Mouse (Mus musculus): ENCODE measurements at regions not wholly inside any gene's neighbourhood (a gene's known extent, or its start where the extent isn't known, plus 50 kb on each side); places are given as distances from the start of the nearest gene placed in this dataset.
A peak's percentile ranks its signal among the peaks of the same experiment; 100 is the strongest.
"Not testable (repeated sequence)": the region's sequence is repeated elsewhere in the genome, so short reads cannot be mapped to it uniquely, and the experiment has no call there.

DNA sequence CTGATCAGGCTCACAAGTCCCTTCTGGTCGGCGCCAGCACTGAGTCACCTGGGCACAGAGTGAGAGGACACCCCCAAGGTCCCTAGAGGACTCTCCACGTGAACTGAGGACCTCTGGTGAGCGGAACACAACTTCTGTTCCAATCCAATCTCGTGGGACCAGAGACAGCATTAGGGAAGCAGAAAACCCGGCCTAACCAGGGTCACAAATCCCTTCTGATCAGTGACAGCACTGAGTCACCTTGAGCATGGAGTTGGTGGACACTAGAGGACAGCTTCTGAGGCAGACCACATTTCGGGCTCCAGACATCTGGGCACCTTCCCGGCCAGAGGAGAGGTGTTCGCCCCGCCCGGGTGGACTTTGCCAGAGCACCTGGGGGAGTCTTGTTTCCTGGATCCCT, 412.3 kb upstream of the Arid1b start:
- no peak for DNase-seq

DNA sequence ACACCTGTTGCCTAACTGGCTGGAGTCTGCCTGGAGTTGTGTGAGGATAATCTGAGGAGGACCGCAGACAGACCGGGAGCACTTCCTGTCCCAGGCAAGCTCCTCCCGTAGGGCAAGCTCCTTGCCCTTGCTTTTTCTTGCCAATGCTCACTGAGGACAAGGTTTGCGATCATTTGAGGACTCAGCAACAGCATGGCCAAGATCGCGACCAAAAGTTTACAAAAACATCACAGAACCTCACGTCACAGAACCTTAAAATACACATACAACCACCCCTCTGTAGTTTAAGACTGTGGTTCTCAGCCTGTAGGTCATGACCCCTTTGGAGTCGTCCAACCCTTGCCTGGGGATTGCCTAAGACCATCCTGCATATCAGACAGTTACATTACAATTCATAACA, 383.7 kb upstream of the Arid1b start:
- DNase-seq = peak; percentile 29 to 32

DNA sequence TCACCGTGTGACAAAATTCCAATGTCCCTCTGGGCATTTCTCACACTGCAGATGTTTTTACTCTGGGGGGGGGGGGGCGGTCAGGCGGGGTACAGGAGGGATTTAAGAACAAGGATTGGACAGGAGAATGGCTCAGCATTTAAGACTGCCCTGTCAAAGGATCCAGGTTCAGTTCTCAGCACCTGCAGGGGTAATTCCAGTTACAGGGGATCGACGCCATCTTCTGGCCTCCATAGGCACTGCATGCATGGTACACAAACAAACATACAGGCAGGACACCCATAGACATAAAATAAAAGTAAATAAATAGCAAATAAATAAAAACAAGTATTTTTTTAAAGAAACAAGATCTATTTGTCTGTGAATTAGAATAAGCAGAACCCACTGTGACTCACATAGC, 383.1 kb upstream of the Arid1b start:
- peak in 1 of 2 experiments; percentile 18 for DNase-seq

DNA sequence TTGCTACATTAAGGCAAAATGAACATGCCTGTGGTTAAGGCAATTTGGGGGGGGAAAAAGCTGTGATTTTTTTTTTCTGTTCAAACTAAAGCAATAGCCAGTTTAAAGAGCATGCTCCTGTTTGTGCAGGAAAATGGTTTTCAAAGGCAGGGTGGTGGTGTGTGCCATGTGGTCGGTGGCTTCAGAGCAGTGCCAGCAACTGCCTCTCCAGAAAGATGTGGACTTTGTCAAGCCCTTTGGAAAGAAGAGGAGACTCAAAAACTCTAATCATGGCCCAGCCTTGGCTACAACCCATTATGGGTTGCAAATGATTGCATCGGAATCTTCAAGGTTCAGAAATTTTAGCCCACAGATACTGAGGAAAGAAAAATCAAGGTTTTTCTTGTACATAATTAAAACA, 382.4 kb upstream of the Arid1b start:
- DNase-seq = no peak

DNA sequence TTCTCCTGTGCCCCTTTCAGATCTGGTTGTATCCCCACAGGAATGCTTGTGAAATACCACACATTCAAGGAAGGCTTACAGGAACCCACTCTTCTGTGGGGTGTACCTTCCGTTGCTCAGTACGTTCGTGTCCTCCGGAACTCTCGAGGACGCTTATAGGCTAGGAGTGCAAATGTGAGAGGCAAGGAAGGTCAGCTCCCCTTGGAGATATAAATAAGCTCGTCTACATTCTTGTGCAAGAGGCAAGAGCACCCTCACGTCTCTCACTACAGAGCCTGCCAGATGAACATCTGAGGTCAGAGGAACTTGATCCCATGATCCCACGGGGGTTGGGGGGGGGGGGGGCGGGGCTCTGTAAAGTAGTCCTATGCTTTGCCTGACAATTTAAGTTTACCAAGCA, 382.0 kb upstream of the Arid1b start:
- peak in 1 of 2 experiments; percentile 7 for DNase-seq

DNA sequence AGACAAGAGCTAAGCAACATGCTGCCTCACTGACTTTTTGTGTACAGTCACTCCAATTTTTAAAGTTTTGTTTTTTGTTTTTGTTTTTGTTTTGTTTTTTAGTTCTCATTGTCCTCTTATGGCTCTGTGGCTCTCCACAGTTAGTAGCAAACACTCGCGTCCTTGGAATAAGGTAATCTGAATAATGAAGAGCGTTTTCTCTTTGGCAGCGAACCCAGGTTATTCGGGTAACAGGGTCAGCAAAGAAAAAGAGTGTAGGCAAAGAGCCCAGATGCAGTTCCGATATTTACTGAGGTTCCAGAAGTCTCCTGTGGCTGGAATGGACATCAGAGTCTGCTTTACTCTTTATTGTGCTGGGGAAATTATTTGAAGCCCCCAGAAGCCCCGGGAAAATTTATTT, 381.4 kb upstream of the Arid1b start:
- no peak for DNase-seq

DNA sequence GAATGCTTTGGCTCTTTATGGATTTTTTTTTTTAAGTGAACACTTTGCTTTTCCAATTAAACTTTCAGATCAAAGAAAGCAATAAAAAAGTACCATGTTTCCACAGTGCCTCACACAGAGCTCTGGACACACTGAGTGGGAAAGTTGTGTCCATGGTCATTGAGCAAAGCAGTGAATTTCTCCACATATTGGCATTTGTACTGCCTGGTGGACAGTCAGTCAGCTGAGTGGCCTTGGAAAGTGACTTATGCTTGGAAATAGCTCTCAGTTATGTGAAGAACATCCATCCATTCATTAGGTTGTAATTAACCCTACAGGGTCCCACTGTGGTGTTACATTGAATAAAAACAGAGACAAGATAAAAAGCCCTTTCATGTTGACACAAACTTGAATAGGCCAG, 373.8 kb upstream of the Arid1b start:
- no peak for DNase-seq

DNA sequence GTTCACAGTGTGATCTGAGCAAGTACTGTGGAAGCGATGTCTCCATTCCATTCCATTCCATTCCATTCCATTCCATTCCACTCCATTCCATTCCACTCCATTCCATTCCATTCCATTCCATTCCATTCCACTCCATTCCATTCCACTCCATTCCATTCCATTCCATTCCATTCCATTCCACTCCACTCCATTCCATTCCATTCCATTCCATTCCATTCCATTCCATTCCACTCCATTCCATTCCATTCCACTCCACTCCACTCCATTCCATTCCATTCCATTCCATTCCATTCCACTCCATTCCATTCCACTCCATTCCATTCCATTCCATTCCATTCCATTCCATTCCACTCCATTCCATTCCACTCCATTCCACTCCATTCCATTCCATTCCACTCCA, 368.0 kb upstream of the Arid1b start:
- DNase-seq = not testable (repeated sequence)

DNA sequence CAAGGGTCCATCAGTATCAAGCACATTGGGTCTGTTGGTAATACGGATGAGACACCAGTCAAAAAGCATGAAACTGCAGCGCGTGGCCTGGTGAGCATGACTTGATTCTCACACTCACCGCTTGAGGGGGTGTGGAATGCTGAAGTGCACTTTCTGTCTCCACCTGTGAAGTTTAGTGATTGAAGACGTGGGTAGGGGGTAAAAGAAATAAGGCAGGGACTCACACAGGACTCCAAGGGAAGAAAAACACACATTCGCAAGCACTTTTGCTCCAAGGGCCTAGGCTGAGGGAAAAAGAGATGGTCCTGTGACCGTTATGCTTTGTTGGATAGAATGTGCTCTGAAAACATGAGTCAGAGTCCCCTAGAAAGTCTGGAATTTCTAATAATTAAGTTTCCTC, 366.6 kb upstream of the Arid1b start:
- DNase-seq = no peak

DNA sequence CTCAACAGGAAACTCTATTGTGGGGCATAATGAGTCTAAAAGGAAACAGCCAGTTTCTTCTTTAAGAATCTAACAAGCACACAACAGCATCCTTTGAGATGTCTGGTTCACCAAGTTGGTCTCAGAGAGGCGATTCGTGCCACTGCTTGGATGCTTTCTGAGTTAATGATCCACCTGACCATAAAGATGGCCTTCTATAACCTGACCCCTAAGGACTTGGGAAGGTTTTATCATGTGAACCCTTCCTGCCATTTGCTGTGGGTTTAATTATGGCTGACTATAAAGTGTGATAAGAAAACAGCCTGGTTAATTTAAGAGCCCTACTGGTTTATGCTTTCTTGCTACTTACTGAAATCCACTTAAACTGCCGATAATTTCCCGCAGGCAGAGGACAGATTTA, 363.0 kb upstream of the Arid1b start:
- DNase-seq = no peak

DNA sequence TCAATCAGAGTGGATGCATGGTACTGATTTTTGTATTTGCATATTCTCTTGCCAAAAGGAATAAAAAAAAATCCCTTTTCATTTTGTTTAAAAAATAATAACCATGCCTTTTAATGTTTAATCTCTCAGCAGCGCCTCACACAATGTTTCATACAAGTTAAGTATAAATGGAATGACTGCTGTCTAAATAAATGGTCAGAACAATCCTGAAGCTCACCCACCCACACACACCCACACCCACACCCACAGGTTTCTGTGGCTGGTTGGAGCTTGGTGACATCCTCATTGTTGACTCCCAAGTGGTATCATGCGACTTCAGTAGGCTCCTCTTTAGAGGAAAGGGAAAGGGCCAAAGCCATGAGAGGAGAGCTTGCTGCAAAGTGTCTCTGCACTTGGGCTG, 361.6 kb upstream of the Arid1b start:
- DNase-seq = no peak

DNA sequence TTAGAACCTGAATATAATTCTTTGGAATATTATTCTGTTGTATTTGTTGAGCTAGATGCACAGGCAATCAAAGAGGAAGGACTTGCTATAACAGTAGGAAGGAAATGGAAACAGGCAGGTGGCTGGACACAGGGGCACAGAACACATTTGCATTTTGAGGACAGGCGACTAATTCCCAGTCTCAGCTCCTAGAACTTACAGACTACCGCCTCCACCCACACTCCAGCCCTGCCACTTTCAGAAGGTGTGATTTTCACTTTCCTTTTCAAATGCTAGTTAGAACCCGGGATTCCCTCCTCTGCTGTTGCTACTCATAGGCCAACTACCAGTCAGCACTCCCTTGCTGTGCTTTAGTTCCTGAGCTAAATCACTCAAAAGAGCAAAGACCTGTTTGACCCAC, 360.4 kb upstream of the Arid1b start:
- DNase-seq = no peak

DNA sequence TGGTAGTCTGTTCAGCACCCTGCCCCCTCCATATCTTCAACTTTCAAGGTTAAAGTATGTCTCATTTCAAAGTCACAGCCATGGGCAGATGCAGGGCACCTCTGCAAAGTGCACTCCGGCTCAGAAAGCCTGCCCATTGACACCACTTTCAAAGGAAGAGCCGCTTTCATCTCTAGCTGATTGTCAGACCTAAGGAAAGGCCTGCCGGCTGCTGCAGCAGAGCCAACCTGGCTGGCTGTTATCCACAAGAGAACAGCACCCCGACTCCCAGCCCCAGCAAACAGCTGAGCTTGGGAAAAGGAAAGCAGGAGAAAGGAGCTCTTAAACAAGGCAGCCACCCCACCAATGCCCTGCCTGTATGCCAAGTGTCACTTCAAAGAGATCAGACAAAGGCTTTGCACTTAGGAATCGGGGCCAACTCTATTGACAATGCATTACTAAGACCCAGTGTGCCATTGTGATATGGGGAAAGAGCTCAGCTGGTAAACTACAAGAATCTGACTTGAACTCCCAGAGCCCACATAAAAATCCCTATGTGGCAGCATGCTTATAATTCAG, 357.3 kb upstream of the Arid1b start:
- DNase-seq = no peak

DNA sequence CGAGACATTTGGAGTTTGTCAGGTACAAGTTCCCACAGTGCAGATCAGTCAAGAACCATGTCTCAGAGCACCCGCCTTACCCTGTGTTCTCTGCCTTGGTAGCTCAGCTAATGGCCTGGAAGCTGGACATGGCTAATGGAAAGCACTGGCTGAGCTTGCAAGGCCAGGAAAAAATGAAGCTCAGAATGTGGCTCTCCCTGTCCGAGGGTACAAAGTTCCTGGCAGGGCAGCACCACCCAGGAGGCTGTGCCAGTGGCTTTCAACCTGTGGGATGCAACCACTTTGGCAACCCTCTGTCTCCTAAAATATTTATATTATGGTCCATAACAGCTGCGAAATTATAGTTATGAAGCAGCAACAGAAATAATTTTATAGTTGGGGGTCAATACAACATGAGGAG, 354.6 kb upstream of the Arid1b start:
- peak in 1 of 2 experiments; percentile 53 for DNase-seq

DNA sequence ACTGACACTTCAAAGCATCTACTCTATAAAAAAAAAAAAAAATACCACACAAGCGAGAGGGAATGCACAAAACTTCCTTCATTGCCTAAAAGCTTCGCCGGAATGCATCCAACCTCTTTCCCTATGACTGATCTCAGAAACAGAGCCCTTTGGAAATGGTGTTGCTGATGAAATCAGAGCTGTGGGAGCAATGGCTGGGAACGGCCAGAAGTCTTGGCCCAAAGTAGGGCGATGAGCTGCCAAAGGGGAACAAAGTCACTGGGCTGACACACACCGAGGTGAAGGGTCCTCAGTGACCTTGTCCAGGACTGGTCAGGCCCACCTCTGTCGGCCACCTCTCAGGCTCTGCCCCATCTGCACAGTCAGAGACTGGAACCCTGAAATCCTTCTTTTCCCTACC, 353.6 kb upstream of the Arid1b start:
- peak in 1 of 2 experiments; percentile 28 for DNase-seq

DNA sequence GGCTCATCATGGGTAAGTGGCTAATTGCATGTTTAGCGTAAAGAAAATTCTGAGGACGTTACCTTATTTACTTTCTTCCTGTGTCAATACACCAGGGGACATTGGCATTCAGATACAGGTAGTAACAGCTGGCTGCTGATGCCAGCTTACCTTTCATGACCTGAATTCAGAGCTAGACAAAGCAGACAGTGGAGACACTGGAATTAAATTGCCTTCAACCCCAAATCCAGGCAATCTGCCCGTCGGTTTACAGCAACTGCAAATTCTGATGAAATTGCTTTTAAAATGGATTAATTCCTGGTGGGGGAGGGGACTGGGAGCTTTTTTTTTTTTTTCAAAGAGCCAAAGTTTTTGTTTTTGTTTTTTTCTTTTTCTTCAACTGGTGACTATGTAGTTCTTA, 353.0 kb upstream of the Arid1b start:
- no peak for DNase-seq

DNA sequence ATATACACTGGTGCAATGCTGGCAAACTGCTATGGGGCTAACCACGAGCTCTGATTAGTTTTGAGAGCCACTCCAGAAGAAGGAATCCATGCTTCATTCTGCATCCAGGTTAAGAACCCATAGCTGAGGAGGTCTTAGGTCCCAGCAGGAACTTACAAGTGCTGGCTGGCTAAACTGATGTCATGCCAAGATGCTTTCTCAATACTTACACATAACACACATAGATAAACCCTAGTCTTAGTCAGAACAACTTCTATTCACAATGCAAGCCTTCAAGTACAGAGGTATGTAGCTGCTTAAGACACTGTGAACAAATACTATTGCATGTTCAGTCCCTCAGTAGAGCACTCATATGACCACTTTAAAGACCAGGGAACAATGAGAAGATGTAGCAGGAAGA, 352.1 kb upstream of the Arid1b start:
- DNase-seq = no peak

DNA sequence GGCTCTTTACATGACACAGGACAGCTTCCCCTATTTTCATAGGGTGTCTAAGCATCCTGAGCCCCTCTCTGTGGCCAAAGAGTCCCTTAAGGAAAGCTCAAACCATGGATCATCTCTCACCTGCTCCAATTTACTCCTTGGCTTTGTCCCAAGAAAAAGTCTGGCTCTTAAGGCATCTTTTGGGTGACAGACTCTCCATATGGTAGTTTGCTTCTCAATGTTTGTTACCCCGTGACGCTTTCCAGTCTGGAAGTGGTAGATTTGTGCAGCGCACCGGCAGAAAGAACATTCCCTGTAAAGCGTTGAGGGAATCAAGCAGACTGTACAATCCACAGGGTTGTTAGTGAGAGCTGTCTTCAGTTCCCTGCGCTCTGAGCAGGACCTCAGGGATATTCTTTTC, 350.8 kb upstream of the Arid1b start:
- DNase-seq = no peak

DNA sequence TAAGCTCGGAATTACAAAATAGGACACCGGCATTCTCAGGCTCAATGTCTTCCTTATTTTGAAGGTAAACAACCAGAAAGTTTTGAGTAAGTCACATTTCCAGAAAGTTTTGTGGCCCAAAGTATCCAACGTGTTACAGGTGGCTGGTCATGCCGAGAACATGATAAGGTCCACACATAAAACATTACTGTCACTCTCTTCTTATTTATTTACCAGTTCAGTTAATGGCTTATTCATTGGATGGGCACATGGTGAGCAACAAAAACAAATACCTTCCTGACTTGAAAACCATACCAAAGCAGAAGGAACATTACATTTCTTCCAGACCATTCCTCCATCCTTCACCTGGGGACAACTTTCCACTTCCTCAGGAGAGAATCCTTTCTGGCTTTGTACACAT, 345.5 kb upstream of the Arid1b start:
- DNase-seq = no peak

DNA sequence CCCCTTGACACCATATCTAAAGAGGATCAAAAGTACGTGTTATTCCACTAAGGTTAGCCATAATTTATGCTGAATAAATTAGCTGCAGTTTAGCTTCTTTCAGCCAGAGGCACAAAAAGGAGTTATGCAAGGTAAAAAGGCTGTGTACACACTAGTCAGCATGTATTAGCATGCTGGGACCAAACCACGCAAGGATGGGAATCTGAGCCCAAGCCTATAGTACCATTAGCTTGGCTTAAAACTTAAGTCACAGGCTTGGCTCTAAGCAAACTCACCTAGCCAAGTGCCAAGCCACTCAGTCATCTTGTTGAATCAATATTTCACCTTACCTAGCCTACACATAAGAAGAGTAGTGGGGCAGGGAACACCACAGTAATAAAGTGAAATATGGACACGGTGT, 339.9 kb upstream of the Arid1b start:
- DNase-seq = no peak

DNA sequence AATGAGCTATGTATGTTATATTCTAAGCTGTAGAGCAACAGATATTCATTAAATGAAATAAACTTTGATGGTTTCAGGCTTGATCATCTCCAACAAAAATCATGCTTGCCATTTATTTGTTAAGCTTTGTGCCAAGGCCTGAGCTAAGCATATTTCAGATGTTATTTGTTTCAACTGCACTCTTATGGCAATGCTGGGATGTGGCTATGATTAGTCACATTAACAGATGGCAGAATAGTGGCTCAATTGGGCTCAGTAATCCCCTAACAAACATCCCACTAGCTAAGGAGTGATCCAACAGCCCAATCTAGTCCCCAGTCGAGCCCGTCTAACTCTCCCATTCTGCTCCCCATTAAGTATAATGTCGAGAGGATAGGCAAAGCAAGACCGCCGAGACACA, 332.1 kb upstream of the Arid1b start:
- no peak for DNase-seq

DNA sequence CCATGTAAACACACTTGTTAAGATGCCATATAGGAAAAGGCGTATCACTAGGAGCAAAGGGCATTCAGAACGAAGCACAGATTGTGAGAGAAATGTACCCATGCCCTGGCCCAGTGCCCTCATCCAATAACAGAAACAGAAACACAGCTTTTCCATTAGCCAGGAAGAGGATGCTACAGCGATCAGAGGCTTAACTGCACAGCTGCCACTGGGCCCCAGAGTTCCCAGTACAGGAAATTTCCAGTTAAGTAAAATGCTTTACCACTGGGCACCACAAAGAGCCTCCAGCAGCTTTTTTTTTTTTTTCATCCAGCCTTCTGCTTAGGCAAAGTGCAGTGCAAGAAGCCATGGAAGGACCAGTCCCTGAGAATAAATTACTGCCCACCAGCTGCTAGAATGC, 325.6 kb upstream of the Arid1b start:
- DNase-seq = no peak

DNA sequence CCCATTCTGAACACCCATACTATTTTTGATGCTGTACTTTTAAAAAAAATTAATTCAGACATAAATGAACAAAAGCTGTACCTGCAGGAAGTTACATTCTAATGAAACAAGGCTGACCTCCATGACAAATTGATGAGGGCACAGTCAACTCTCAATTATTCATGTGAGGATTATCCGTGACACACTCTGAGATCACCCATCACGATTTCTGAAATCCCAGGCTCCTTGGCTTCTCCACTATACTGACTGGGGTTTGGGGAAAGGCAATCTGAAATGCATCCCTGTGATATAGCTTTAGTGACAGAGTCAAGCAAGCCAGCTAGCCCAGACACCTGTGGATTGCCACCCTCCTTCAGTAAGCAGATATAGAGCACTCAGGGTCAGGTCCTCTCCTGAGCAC, 320.9 kb upstream of the Arid1b start:
- no peak for DNase-seq

DNA sequence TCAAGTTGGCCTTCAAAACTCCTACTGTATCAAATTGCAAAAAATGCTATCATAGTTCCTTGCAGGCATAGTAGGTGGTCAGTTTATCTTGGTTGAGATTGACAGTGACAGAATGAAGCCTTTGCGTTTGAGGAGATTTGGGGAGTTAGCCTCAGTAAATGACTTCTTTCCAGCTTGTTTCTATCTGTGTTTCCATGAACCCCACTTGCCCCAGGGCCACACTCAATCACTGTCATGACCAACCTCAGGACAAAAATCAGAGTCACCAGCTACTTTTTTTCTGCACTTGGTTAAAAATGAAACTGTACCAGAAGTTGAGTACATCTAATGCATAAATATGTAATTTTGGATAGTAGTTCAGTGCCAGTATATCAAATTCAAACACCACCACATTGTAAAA, 287.7 kb upstream of the Arid1b start:
- DNase-seq = no peak

DNA sequence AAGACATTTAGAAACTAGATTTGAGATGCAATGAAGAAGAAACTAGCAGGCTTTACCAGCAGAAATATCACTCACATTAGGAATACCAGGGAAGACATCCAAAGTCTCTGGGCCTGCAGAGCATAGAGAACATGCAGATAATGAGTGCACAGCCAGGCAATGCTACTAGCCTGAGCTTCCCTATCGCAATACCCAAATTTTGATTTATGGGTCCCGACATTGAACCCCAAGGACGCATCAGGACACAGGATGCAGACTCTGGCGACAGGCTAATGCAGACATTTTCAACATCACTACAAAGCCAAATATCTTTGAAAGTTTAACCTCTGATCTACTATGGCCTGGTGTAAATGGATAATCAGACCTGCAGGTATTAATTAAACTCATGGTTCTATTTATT, 273.1 kb upstream of the Arid1b start:
- DNase-seq = no peak

DNA sequence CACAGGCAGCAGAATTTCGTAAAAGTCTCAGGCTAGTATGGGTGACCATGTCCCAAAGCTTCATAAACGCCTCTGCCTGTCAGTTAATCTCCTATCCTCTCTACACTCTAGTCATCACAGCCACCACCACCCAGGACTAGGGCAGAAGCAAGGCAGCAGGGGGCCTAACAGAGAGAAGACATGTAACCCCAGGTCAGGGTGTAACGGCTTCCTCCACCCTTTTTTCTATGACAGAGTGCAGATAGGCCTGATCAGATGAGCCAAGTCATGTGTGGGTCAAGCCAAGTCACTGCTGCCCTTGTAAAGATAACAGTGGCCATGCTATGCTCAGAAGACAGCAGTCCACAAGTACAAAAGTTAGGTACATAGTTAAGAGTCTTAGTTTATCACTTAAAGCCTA, 270.1 kb upstream of the Arid1b start:
- DNase-seq = no peak
